Mouse (Mus musculus) stomach, postnatal 0 days (tissue): Measurements from ENCODE around the gene Phxr2. TPM values are rescaled to one million over a fixed set of nuclear protein-coding genes. Genes with fewer than 3 reads are reported as not detected.

ENCODE experiments used
- ATAC-seq: fragments of 200-750 bp; cut with Nextera tagmentation; 2 replicates; pipeline ENCODE4 v1.8.0; 2017; ENCODE audit not compliant: low FRiP score, low TSS enrichment
- DNase-seq: peaks from one replicate; pipeline ENCODE4 v3.0.0-alpha.2; 2016; ENCODE audit warnings: low spot score
- H3K27ac ChIP-seq: fragments of 300-500 bp; sonication (generic); replicated peaks from 2 replicates; pipeline ENCODE4 v1.5.1; 2014; ENCODE audit warnings: mild to moderate bottlenecking, control low read depth
- H3K27me3 ChIP-seq: fragments of 300-500 bp; sonication (generic); 2 replicates; pipeline ENCODE4 v1.6.1; 2014; ENCODE audit warnings: low read length; ENCODE audit not compliant: control insufficient read depth, insufficient read depth
- H3K36me3 ChIP-seq: fragments of 300-500 bp; sonication (generic); 2 replicates; pipeline ENCODE4 v1.6.1; 2014; ENCODE audit warnings: low read length, mixed read lengths; ENCODE audit not compliant: control insufficient read depth, insufficient read depth
- H3K4me1 ChIP-seq: fragments of 300-500 bp; sonication (generic); replicated peaks from 2 replicates; pipeline ENCODE4 v1.6.1; 2014; ENCODE audit warnings: antibody characterized with exemption; ENCODE audit not compliant: control insufficient read depth, insufficient read depth
- H3K4me2 ChIP-seq: fragments of 300-500 bp; sonication (generic); replicated peaks from 2 replicates; pipeline ENCODE4 v1.6.1; 2014; ENCODE audit warnings: low read depth, mild to moderate bottlenecking, control low read depth, moderate library complexity
- H3K4me3 ChIP-seq: fragments of 300-500 bp; sonication (generic); 2 replicates; pipeline ENCODE4 v1.5.1; 2014; ENCODE audit warnings: low read depth, low read length, control low read depth
- H3K9ac ChIP-seq: fragments of 300-500 bp; sonication (generic); 2 replicates; pipeline ENCODE4 v1.6.1; 2014; ENCODE audit warnings: mild to moderate bottlenecking, low read length, control low read depth, mixed read lengths
- H3K9me3 ChIP-seq: fragments of 300-500 bp; sonication (generic); 2 replicates; pipeline ENCODE4 v1.6.1; 2016; ENCODE audit warnings: low read length; ENCODE audit not compliant: control insufficient read depth
- CTCF ChIP-seq: IDR thresholded peaks from 2 replicates; pipeline ENCODE4 v1.5.1; 2016; ENCODE audit warnings: antibody characterized with exemption, low read depth, mild to moderate bottlenecking, moderate library complexity
- EP300 ChIP-seq: optimal IDR thresholded peaks from 2 replicates; pipeline ENCODE3; 2016; ENCODE audit warnings: antibody characterized with exemption
- WGBS: fragments of 180-500 bp; shearing (Covaris S2); extraction: QIAGEN DNeasy Blood & Tissue Kit; methylation state at CpG from one replicate; pipeline ENCODE4 v1.1.7; 2014; 5-methylcytosine and 5-hydroxymethylcytosine counted together
- polyA plus RNA-seq: library from polyadenylated mRNA; unstranded; fragments of >200 nt; fragmentation: Nextera tagmentation; extraction: Ambion mirVana; gene quantifications from 2 replicates; pipeline ENCODE4 v1.2.1, GENCODE M21; 2015

Gene Phxr2
- polyA plus RNA-seq, 1 experiment from 2014 or later: not detected

DNA sequence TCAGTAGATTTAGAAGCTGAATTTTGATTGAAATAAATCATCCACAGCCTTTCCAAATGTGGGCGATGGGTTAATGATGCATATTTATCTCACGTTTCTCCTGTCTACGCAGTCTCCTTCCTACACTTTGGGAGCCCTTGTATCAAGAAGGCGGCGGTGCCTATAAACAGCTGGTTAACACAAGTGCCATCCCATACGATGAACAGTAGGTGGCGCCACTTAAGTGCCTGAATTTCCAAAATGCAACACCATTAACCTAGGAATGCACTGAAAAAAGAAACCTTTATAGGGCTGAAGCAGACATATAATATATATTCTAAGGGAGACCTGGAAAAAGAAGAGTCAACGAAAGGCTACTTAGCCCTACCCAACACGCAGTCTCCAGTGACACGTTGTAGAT, 28.8 kb downstream of the Phxr2 start:
- Histone ChIP-seq H3K9ac (no peak overlapping the region), H3K9me3 (no peaks in the 10 kb centered on the region), H3K4me3 (no peak overlapping the region), H3K4me1 (no peaks in the 10 kb centered on the region), H3K27me3 (no peaks in the 10 kb centered on the region), H3K4me2 (no peak overlapping the region), H3K36me3 (no peaks in the 10 kb centered on the region), H3K27ac (no peak overlapping the region)
- TF ChIP-seq EP300 (no peak), CTCF (peak; percentile 80)
- DNase-seq: peak; percentile 32
- 0 out of 2 replicates have a peak, but pooled peaks have one; percentile 12 for ATAC-seq
- 69% methylated on average over 10 of the region's 10 CpGs for WGBS

DNA sequence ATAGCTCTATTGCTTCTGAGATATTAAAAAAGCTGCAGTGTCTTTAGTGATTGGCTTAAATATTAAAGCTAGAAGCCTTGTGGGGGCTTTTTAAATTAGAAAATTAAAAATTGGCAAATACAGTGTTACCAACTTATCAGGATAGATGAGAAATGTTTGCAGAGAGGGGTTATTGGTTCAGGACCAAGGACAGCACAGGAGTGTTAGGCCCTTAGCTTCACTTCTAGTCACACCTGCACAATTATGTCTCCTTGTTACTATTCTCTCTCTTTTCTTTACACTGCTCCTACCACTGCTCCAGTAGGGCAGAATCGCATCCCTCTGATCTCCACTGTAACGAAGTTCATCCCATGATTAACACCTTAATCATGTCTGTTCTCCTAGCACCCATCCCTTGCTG, 31.0 kb downstream of the Phxr2 start:
- no peak overlapping the region for H3K9ac ChIP-seq
- TF ChIP-seq CTCF (no peak), EP300 (no peak)
- H3K4me2 ChIP-seq: no peak overlapping the region
- ATAC-seq (no peak), DNase-seq (no peak)
- no peaks in the 10 kb centered on the region for H3K36me3 ChIP-seq
- no peaks in the 10 kb centered on the region for H3K9me3 ChIP-seq
- H3K27me3 ChIP-seq: no peaks in the 10 kb centered on the region
- H3K27ac ChIP-seq: no peak overlapping the region
- H3K4me1 ChIP-seq: no peaks in the 10 kb centered on the region
- WGBS: 86% methylated on average over 2 of the region's 2 CpGs
- H3K4me3 ChIP-seq: no peak overlapping the region

DNA sequence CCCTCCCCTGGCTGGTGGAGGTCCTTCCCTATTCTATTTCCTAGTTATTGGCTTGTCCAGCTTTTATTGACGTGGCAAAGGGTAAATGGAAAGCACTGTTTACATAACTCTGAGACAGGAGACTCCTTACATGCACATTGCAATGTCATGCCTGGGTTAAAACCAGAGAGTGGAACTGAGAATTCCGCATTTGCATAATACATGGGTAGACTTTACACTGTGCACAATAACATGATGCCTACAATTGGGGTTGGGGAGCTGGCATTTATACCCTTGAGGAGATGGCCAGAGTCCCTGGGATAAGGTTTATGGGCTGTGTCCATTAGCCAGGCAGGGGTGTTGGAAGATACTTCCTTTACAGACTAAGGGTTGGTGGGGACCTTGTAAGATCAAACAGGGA, 32.8 kb downstream of the Phxr2 start:
- no peak for DNase-seq
- H3K9ac ChIP-seq: no peak overlapping the region
- H3K27ac ChIP-seq: no peak overlapping the region
- no peak overlapping the region for H3K4me2 ChIP-seq
- H3K27me3 ChIP-seq: no peaks in the 10 kb centered on the region
- H3K36me3 ChIP-seq: no peaks in the 10 kb centered on the region
- no peaks in the 10 kb centered on the region for H3K4me1 ChIP-seq
- no peak for ATAC-seq
- H3K4me3 ChIP-seq: no peak overlapping the region
- no peak for TF ChIP-seq EP300
- TF ChIP-seq CTCF: no peak
- 73% methylated on average over 2 of the region's 2 CpGs for WGBS
- no peaks in the 10 kb centered on the region for H3K9me3 ChIP-seq

DNA sequence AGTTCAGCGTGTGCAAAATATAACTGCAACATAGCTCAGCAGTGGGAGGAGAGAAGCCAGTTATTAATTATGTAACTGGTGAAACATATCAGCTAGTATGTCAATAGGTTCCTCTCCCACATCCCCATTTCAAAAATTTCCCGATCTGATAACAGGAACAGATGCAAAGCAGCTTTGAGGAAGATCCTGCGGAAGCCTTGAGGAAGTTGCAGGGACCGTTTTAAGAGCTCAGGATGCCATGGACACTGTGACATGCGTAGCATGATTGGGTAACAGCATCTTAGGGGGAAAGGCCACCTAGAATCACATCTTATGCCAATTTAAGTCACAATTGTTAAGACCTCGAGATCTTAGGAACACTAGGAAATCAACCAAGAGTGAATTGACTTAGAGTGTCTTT, 36.2 kb downstream of the Phxr2 start:
- H3K9ac ChIP-seq: no peak overlapping the region
- H3K4me2 ChIP-seq: no peak overlapping the region
- WGBS: 71% methylated on average over 6 of the region's 6 CpGs
- H3K36me3 ChIP-seq: no peaks in the 10 kb centered on the region
- H3K4me3 ChIP-seq: no peak overlapping the region
- H3K9me3 ChIP-seq: no peaks in the 10 kb centered on the region
- ATAC-seq (no peak), DNase-seq (no peak)
- H3K27ac ChIP-seq: no peak overlapping the region
- no peaks in the 10 kb centered on the region for H3K27me3 ChIP-seq
- H3K4me1 ChIP-seq: no peaks in the 10 kb centered on the region
- TF ChIP-seq EP300: no peak
- TF ChIP-seq CTCF: no peak

DNA sequence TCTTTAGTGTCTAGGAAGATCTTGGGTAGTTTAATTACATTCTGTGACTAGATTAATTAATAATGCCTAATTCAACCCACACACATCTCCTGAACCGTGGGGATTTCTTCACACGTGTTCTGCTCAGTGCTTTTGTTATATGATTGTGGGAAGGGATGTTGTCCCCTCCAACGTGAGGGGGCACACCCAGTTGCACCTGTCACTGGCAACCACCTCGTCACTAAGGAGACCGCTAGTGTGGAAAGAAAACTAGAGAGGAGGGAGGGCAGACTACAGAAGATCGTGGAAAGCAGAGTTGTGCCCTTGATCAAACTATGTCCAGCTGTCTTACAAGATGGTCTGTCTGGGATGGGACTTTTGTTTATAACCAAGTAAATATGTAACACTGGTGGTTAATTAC, 40.1 kb downstream of the Phxr2 start:
- no peak for DNase-seq
- TF ChIP-seq EP300 (no peak), CTCF (no peak)
- no peaks in the 10 kb centered on the region for H3K4me1 ChIP-seq
- ATAC-seq: no peak
- H3K9ac ChIP-seq: no peak overlapping the region
- WGBS: 64% methylated on average over 6 of the region's 6 CpGs
- H3K27me3 ChIP-seq: no peaks in the 10 kb centered on the region
- H3K27ac ChIP-seq: no peak overlapping the region
- no peaks in the 10 kb centered on the region for H3K9me3 ChIP-seq
- H3K36me3 ChIP-seq: no peaks in the 10 kb centered on the region
- H3K4me2 ChIP-seq: no peak overlapping the region
- no peak overlapping the region for H3K4me3 ChIP-seq

DNA sequence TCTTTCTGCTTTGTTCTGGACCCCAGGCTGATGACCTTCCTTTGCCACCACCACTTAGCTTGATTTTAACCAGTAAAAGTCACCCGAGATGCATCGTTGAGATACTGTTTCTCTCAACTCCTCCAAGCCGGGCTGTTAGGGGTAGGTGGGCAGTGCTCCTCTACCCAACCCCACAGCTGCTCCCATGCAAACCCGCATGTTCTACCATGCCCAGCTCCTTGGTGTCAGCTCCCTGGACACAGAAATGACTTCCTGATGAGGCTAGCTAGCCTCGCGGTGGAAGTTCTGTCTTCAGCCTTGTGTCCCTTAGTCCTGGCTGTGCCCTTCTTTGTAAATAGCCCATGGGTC, 40.9 kb downstream of the Phxr2 start:
- Histone ChIP-seq H3K27ac (no peak overlapping the region), H3K4me3 (no peak overlapping the region), H3K27me3 (no peaks in the 10 kb centered on the region), H3K36me3 (no peaks in the 10 kb centered on the region), H3K9me3 (no peaks in the 10 kb centered on the region), H3K4me2 (no peak overlapping the region), H3K9ac (no peak overlapping the region), H3K4me1 (no peaks in the 10 kb centered on the region)
- WGBS: 53% methylated on average over 6 of the region's 6 CpGs
- TF ChIP-seq CTCF (no peak), EP300 (no peak)
- DNase-seq: no peak
- ATAC-seq: peak; percentile 8; the same call in 1 of the 2 replicates
